In the genomic region with DNA sequence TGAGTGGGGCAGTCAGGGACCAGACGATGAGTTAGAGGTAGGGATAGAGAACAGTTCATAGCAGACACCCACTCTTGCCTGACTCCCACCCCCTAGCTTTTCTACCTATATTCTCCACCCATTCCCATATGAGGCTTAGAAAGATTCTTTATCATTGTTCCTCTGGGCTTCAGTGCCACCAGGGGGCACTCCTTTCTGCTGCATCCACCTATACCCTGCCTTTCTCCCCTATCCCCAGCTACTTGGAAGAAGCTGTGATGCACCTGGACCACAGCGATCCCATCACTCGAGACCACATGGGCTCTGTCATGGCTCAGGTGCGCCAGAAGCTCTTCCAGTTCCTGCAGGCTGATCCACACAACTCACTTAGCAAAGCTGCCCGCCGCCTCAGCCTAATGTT, we compare ENCODE assay signal across 10 mouse cellular contexts. TPM values are rescaled to one million over a fixed set of nuclear protein-coding genes. Genes with fewer than 3 reads are reported as not detected.
A peak's percentile ranks its signal among the peaks of the same experiment; 100 is the strongest.
DNase-seq lines count a peak whose midpoint lies in the region; ATAC-seq and TF ChIP-seq lines count a peak whose summit lies in the region.
"Had no signal": no experiment of that assay in that cellular context is flagged by ENCODE, and none has a peak within 500 bp of the region (broad histone marks: within the 10 kb centered on the region; RNA-seq: fewer than 3 reads in every experiment).

No protein-coding gene starts in this region.

- no peak overlapping the region for H3K9ac ChIP-seq in liver, embryonic 14.5 days (replicated peaks)

- no peak for TF ChIP-seq EP300 in liver, embryonic 14.5 days (IDR thresholded peaks at IDR 0.05; ENCODE audit: low read depth)

- WGBS in liver, embryonic 14.5 days (ENCODE audit: insufficient replicate concordance): 85% methylated on average over 6 of the region's 6 CpGs

- H3K4me2 ChIP-seq in liver, embryonic 14.5 days (ENCODE audit: low read depth): no peak overlapping the region

- no peaks in the 10 kb centered on the region for H3K9me3 ChIP-seq in liver, embryonic 14.5 days (ENCODE audit: control insufficient read depth, low read length)

- TF ChIP-seq CTCF in liver, embryonic 14.5 days (IDR thresholded peaks at IDR 0.05; ENCODE audit: low read depth): peak; percentile 66

- no peaks in the 10 kb centered on the region for H3K27me3 ChIP-seq in liver, embryonic 14.5 days (ENCODE audit: control insufficient read depth, insufficient read depth, low read length)
- H3K27me3 ChIP-seq: Patski had no signal

- ATAC-seq in liver, embryonic 14.5 days (ENCODE audit: insufficient read depth): no peak
- ATAC-seq: Patski had no signal

- H3K27ac ChIP-seq in liver, embryonic 14.5 days: no peak overlapping the region

- DNase-seq in cerebellum, postnatal 14 days: peak; percentile 44 to 51
- DNase-seq in cerebellum, adult 9-11 months: no peak
- no peak for DNase-seq in liver, embryonic 14.5 days (ENCODE audit: low read depth in 3 of 3, low spot score in 3 of 3)
- DNase-seq in liver: no peak
- DNase-seq in T-cell, adult 2 months (ENCODE audit: low spot score): peak; percentile 19
- DNase-seq in lung, postnatal 36 days: peak; percentile 42
- DNase-seq in gastrocnemius, postnatal 10 days: no peak
- no peak for DNase-seq in frontal cortex, postnatal 14 days (ENCODE audit: low spot score in 2 of 2)

- no peaks in the 10 kb centered on the region for H3K4me1 ChIP-seq in liver, embryonic 14.5 days (replicated peaks; ENCODE audit: control insufficient read depth in 2 of 2, insufficient read depth in 2 of 2, low read length in 1 of 2)

- H3K4me3 ChIP-seq in liver, embryonic 14.5 days (ENCODE audit: insufficient read depth in 1 of 2, low read depth in 2 of 2, low read length in 2 of 2): no peak overlapping the region

- H3K36me3 ChIP-seq in liver, embryonic 14.5 days (replicated peaks; ENCODE audit: control insufficient read depth, insufficient read depth, low read depth): peaks cover 40% of the 10 kb centered on the region

RNA-seq across cellular contexts. Expression of gene Nrn1l, which starts 0.9 kb away (rescaled TPM):
- polyA plus RNA-seq in liver, embryonic 14.5 days (2012; rRNA removed): 0.22 and 0.42 TPM in 2 replicates
- not detected in 2 replicates for polyA plus RNA-seq in liver, embryonic 14.5 days (2014; fragmentation: Nextera tagmentation; extraction: Ambion mirVana)
- total RNA-seq in gastrocnemius, postnatal 10 days (2021): under 1 TPM in 1 of 2 experiments, not detected in 1; 0.56 TPM
- polyA plus RNA-seq: liver, embryonic 16.5 days had no signal

RNA-seq across cellular contexts. Expression of gene Pskh1, which starts 7.8 kb away (rescaled TPM):
- 9.8 and 12.3 TPM in 2 replicates for polyA plus RNA-seq in liver, embryonic 14.5 days (2012; rRNA removed)
- polyA plus RNA-seq in liver, embryonic 14.5 days (2014; fragmentation: Nextera tagmentation; extraction: Ambion mirVana): 6.2 and 8.0 TPM in 2 replicates
- 10 to 100 TPM; 15.2 to 17.5 TPM for total RNA-seq in gastrocnemius, postnatal 10 days (2021)

RNA-seq across cellular contexts. Expression of gene Edc4, which starts 11.8 kb away (rescaled TPM):
- 17.5 and 21.6 TPM in 2 replicates for polyA plus RNA-seq in liver, embryonic 14.5 days (2012; rRNA removed)
- polyA plus RNA-seq in liver, embryonic 14.5 days (2014; fragmentation: Nextera tagmentation; extraction: Ambion mirVana): 9.9 and 10.7 TPM in 2 replicates
- 10 to 100 TPM; 24.6 to 30.3 TPM for total RNA-seq in gastrocnemius, postnatal 10 days (2021)

RNA-seq across cellular contexts. Expression of gene Nutf2, which starts 32.1 kb away (rescaled TPM):
- 40.5 and 83.2 TPM in 2 replicates for polyA plus RNA-seq in liver, embryonic 14.5 days (2012; rRNA removed)
- 139 TPM in 2 replicates for polyA plus RNA-seq in liver, embryonic 14.5 days (2014; fragmentation: Nextera tagmentation; extraction: Ambion mirVana)
- total RNA-seq in gastrocnemius, postnatal 10 days (2021): 10 to 100 TPM; 65.5 to 80.5 TPM

RNA-seq across cellular contexts. Expression of gene Thap11, which starts 37.5 kb away (rescaled TPM):
- polyA plus RNA-seq in liver, embryonic 14.5 days (2012; rRNA removed): 26.2 TPM in 2 replicates
- polyA plus RNA-seq in liver, embryonic 14.5 days (2014; fragmentation: Nextera tagmentation; extraction: Ambion mirVana): 25.5 and 29.5 TPM in 2 replicates
- total RNA-seq in gastrocnemius, postnatal 10 days (2021): 10 to 100 TPM; 24.2 to 26.9 TPM

Comparison
In these comparisons a context has a peak if more than half of its experiments do, and no peak if none do; other contexts are left out.
1. DNase-seq: peak in cerebellum, postnatal 14 days (2 of 2), T-cell, adult 2 months (single experiment) and lung, postnatal 36 days (single experiment); none in cerebellum, adult 9-11 months (single experiment), liver, embryonic 14.5 days (0 of 3), liver (single experiment), gastrocnemius, postnatal 10 days (single experiment) and frontal cortex, postnatal 14 days (0 of 2).